Mouse (Mus musculus) bone marrow macrophage, adult 2 months (primary cell): Measurements from ENCODE around the gene Fam57b.

Source experiments
- CTCF ChIP-seq: IDR thresholded peaks from 2 replicates; pipeline ENCODE4 v1.5.1; 2012; ENCODE audit warnings: low read depth, mild to moderate bottlenecking, low read length, moderate library complexity
- POLR2A ChIP-seq: IDR thresholded peaks from 2 replicates; pipeline ENCODE4 v1.6.1; 2012; ENCODE audit warnings: mild to moderate bottlenecking, low read depth, low read length, borderline replicate concordance

GRCm38 (mm10) chr7:126825952-126826351 is 28.5 kb downstream of the Fam57b start:
- TF ChIP-seq CTCF (no peak), POLR2A (no peak)
